Mouse (Mus musculus) kidney, embryonic 16.5 days (tissue): ENCODE results near the gene Spocd1. TPM values are rescaled to one million over a fixed set of nuclear protein-coding genes. Genes with fewer than 3 reads are reported as not detected.

Experiments
- ATAC-seq: fragments of 200-750 bp; cut with Nextera tagmentation; 2 replicates; pipeline ENCODE4 v1.8.0; 2017; ENCODE audit warnings: moderate TSS enrichment; ENCODE audit not compliant: low FRiP score, low TSS enrichment
- H3K27ac ChIP-seq: fragments of 300-500 bp; sonication (generic); 2 replicates; pipeline ENCODE4 v1.5.1; 2014; ENCODE audit warnings: low read length
- H3K27me3 ChIP-seq: fragments of 300-500 bp; sonication (generic); 2 replicates; pipeline ENCODE4 v1.6.1; 2014; ENCODE audit warnings: low read length, control low read depth, mixed read lengths; ENCODE audit not compliant: insufficient read depth
- H3K36me3 ChIP-seq: fragments of 300-500 bp; sonication (generic); 2 replicates; pipeline ENCODE4 v1.6.1; 2014; ENCODE audit warnings: low read length, control low read depth, mixed read lengths; ENCODE audit not compliant: insufficient read depth
- H3K4me1 ChIP-seq: fragments of 300-500 bp; sonication (generic); 2 replicates; pipeline ENCODE4 v1.6.1; 2014; ENCODE audit warnings: low read length, control low read depth, mixed read lengths; ENCODE audit not compliant: insufficient read depth
- H3K4me2 ChIP-seq: fragments of 300-500 bp; sonication (generic); replicated peaks from 2 replicates; pipeline ENCODE4 v1.6.1; 2014; ENCODE audit warnings: low read depth, low read length
- H3K4me3 ChIP-seq: fragments of 300-500 bp; sonication (generic); 2 replicates; pipeline ENCODE4 v1.5.1; 2014; ENCODE audit warnings: mild to moderate bottlenecking, low read length
- H3K9ac ChIP-seq: fragments of 300-500 bp; sonication (generic); replicated peaks from 2 replicates; pipeline ENCODE4 v1.6.1; 2014; ENCODE audit warnings: low read length
- H3K9me3 ChIP-seq: fragments of 300-500 bp; sonication (generic); 2 replicates; pipeline ENCODE4 v1.6.1; 2016; ENCODE audit warnings: low read length, control low read depth
- WGBS: fragments of 180-500 bp; shearing (Covaris S2); extraction: QIAGEN DNeasy Blood & Tissue Kit; methylation state at CpG from one replicate; pipeline ENCODE4 v1.1.7; 2014; 5-methylcytosine and 5-hydroxymethylcytosine counted together
- polyA plus RNA-seq: library from polyadenylated mRNA; unstranded; fragments of >200 nt; fragmentation: Nextera tagmentation; extraction: Ambion mirVana; gene quantifications from 2 replicates; pipeline ENCODE4 v1.2.1, GENCODE M21; 2015

The Spocd1 gene
- polyA plus RNA-seq, 1 experiment from 2014 or later, result 0.32 TPM

DNA sequence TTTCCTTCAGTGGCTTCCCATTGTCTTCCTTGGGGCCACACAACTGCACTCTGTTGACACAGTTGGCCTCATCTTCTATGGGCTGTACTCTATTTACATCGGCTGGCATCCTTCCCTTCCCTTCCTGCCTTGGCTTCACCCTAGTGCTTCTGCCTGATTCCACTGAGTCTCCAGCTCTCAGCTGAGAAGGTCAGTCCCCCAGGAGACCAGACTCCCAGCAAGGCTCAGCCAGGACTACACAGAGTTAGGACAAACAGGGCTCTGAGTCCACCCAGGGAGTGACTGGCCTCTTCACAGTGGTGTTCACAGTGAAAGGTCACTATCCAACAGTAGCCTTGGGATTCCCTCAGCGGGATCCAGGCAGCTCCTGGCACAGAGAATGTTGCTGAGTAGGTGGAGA, 12.9 kb upstream of the Spocd1 start:
- WGBS, result 51% methylated on average over 2 of the region's 2 CpGs

DNA sequence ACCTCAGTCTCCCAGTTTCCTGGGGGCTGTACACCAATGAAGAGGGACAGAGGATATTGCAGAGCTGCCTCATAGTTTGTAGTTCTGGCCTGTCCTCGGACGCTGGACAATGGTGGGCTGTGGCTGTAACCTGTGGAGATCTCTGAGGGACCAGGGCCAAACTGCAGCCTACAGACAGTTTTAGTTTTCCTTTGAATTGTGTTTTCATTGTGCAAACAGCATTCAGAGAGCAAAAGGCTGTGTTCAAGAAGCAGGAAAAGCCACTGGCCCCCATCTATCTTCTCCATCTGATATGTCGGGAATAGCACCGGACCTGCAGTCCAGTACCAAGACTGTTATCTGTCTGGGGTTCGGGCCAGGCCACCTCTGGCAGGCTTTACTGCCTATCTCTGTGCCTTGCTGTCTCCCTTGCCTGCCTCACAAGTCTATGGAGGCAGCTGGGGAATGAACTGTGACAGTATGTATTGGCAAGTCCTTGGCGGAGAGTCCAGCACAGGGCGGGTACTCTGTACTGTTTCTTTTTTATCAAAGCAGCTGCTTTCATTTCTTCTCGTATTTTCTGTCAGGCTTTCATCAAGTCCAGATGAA, 11.9 kb upstream of the Spocd1 start:
- H3K36me3 ChIP-seq, result no peaks in the 10 kb centered on the region
- H3K9ac ChIP-seq, result no peak overlapping the region
- WGBS, result 45% methylated on average over 8 of the region's 8 CpGs
- no peak overlapping the region for H3K27ac ChIP-seq
- H3K9me3 ChIP-seq, result no peaks in the 10 kb centered on the region
- H3K4me1 ChIP-seq, result peaks cover 16% of the 10 kb centered on the region
- no peak for ATAC-seq
- 0 out of 2 replicates have a peak, but pooled peaks cover 4% of the 10 kb centered on the region for H3K27me3 ChIP-seq
- H3K4me3 ChIP-seq, result no peak overlapping the region
- no peak overlapping the region for H3K4me2 ChIP-seq

More for the DNA sequence above, 12.9 kb upstream of the Spocd1 start:
- 0 out of 2 replicates have a peak, but pooled peaks cover 4% of the 10 kb centered on the region for H3K27me3 ChIP-seq
- H3K4me2 ChIP-seq, result no peak overlapping the region
- no peaks in the 10 kb centered on the region for H3K36me3 ChIP-seq
- H3K9me3 ChIP-seq, result no peaks in the 10 kb centered on the region
- H3K4me1 ChIP-seq, result peaks cover 16% of the 10 kb centered on the region
- H3K9ac ChIP-seq, result no peak overlapping the region
- H3K4me3 ChIP-seq, result no peak overlapping the region
- ATAC-seq, result no peak
- no peak overlapping the region for H3K27ac ChIP-seq

- Histone ChIP-seq H3K4me2 (no peak overlapping the region), H3K36me3 (no peaks in the 10 kb centered on the region), H3K27me3 (0 out of 2 replicates have a peak, but pooled peaks cover 4% of the 10 kb centered on the region), H3K27ac (no peak overlapping the region), H3K4me3 (no peak overlapping the region), H3K4me1 (peaks cover 12% of the 10 kb centered on the region), H3K9me3 (no peaks in the 10 kb centered on the region), H3K9ac (no peak overlapping the region)
- whole genome bisulfite sequencing, result 86% methylated on average over 5 of the region's 5 CpGs
- no peak for ATAC-seq
Measured at GRCm38 (mm10) chr4:129918464-129918863, 10.6 kb upstream of the Spocd1 start.

- H3K4me1 ChIP-seq, result peaks cover 8% of the 10 kb centered on the region
- H3K36me3 ChIP-seq, result no peaks in the 10 kb centered on the region
- H3K27ac ChIP-seq, result no peak overlapping the region
- no peak overlapping the region for H3K4me3 ChIP-seq
- 0 out of 2 replicates have a peak, but pooled peaks cover 4% of the 10 kb centered on the region for H3K27me3 ChIP-seq
- H3K9ac ChIP-seq, result no peak overlapping the region
- WGBS, result 87% methylated on average over 3 of the region's 3 CpGs
- no peaks in the 10 kb centered on the region for H3K9me3 ChIP-seq
- no peak for ATAC-seq
- H3K4me2 ChIP-seq, result no peak overlapping the region
Measured at GRCm38 (mm10) chr4:129918901-129919300, 10.1 kb upstream of the Spocd1 start.

GRCm38 (mm10) chr4:129920542-129921313, 8.3 kb upstream of the Spocd1 start:
- H3K4me1 ChIP-seq, result 0 out of 2 replicates have a peak, but pooled peaks cover 2% of the 10 kb centered on the region
- 75% methylated on average over 15 of the region's 15 CpGs for WGBS
- no peak for ATAC-seq
- no peak overlapping the region for H3K4me2 ChIP-seq
- no peaks in the 10 kb centered on the region for H3K36me3 ChIP-seq
- H3K9me3 ChIP-seq, result no peaks in the 10 kb centered on the region
- H3K27ac ChIP-seq, result no peak overlapping the region
- H3K9ac ChIP-seq, result no peak overlapping the region
- no peak overlapping the region for H3K4me3 ChIP-seq
- H3K27me3 ChIP-seq, result 0 out of 2 replicates have a peak, but pooled peaks cover 4% of the 10 kb centered on the region

DNA sequence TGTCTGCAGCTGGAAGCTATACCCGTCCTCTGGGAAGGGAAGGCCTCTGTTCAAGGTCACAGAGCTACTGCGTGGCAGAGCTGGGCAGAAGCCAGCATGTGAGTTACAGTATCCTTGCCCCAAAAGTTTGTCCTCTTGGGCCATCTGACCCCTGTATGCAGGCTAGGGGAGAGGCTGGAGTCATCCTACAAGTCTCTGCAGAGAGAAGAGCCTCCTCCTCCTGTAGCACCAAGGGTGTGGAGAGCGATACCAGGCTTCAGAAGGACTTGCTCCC, 7.8 kb upstream of the Spocd1 start:
- Histone ChIP-seq H3K9ac (no peak overlapping the region), H3K36me3 (no peaks in the 10 kb centered on the region), H3K9me3 (no peaks in the 10 kb centered on the region), H3K27ac (no peak overlapping the region), H3K4me2 (no peak overlapping the region), H3K27me3 (0 out of 2 replicates have a peak, but pooled peaks cover 4% of the 10 kb centered on the region), H3K4me1 (0 out of 2 replicates have a peak, but pooled peaks cover 2% of the 10 kb centered on the region), H3K4me3 (no peak overlapping the region)
- no peak for ATAC-seq
- WGBS, result 72% methylated on average over 3 of the region's 3 CpGs

- no peak overlapping the region for H3K4me2 ChIP-seq
- no peaks in the 10 kb centered on the region for H3K9me3 ChIP-seq
- WGBS, result 50% methylated on average over 8 of the region's 8 CpGs
- H3K4me1 ChIP-seq, result peaks cover 4% of the 10 kb centered on the region; the same call in 1 of the 2 replicates
- no peaks in the 10 kb centered on the region for H3K36me3 ChIP-seq
- H3K27me3 ChIP-seq, result 0 out of 2 replicates have a peak, but pooled peaks cover 4% of the 10 kb centered on the region
- H3K9ac ChIP-seq, result no peak overlapping the region
- ATAC-seq, result no peak
- no peak overlapping the region for H3K4me3 ChIP-seq
- no peak overlapping the region for H3K27ac ChIP-seq
Measured at GRCm38 (mm10) chr4:129924143-129924542, 4.9 kb upstream of the Spocd1 start.

DNA sequence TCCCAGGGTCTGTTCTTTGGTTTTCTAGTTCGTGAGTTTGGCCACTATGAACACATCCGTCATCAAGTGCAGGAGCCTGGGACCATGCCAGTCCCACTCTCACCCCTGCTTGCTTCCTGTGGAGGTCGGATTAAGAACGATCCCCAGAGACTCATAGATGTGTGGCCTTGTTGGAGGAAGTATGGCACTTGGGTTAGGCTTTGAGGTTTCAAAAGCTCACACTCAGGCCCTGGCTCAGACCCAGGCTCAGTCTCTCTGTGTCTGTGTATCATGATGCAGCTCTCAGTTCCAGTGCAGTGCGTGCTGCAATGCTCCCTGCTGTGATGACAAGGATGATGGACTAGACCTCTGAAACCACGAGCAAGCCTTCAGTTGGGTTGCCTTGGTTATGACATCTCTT, 4.4 kb upstream of the Spocd1 start:
- Histone ChIP-seq H3K9me3 (no peaks in the 10 kb centered on the region), H3K9ac (no peak overlapping the region)
- no peak for ATAC-seq

GRCm38 (mm10) chr4:129926544-129926943, 2.5 kb upstream of the Spocd1 start:
- H3K4me2 ChIP-seq, result no peak overlapping the region
- WGBS, result 33% methylated on average over 8 of the region's 8 CpGs
- H3K9me3 ChIP-seq, result no peaks in the 10 kb centered on the region
- H3K27me3 ChIP-seq, result no peaks in the 10 kb centered on the region
- no peak overlapping the region for H3K9ac ChIP-seq
- ATAC-seq, result no peak
- peaks cover 4% of the 10 kb centered on the region; the same call in 1 of the 2 replicates for H3K4me1 ChIP-seq
- no peak overlapping the region for H3K4me3 ChIP-seq
- no peaks in the 10 kb centered on the region for H3K36me3 ChIP-seq
- no peak overlapping the region for H3K27ac ChIP-seq

More for the DNA sequence above, 4.4 kb upstream of the Spocd1 start:
- Histone ChIP-seq H3K27ac (no peak overlapping the region), H3K4me3 (no peak overlapping the region), H3K4me2 (no peak overlapping the region), H3K27me3 (no peaks in the 10 kb centered on the region), H3K36me3 (no peaks in the 10 kb centered on the region), H3K4me1 (peaks cover 4% of the 10 kb centered on the region; the same call in 1 of the 2 replicates)
- WGBS, result 62% methylated on average over 6 of the region's 6 CpGs

- Histone ChIP-seq H3K9me3 (peaks cover 4% of the 10 kb centered on the region; the same call in 1 of the 2 replicates), H3K4me2 (no peak overlapping the region), H3K27me3 (no peaks in the 10 kb centered on the region), H3K4me1 (peaks cover 4% of the 10 kb centered on the region; the same call in 1 of the 2 replicates), H3K36me3 (no peaks in the 10 kb centered on the region), H3K4me3 (no peak overlapping the region), H3K27ac (no peak overlapping the region), H3K9ac (no peak overlapping the region)
- 79% methylated on average over 3 of the region's 3 CpGs for WGBS
- no peak for ATAC-seq
Measured at GRCm38 (mm10) chr4:129927091-129927490, 2.0 kb upstream of the Spocd1 start.
